Comparison of ENCODE assay signal across 15 mouse cellular contexts in the genomic region with DNA sequence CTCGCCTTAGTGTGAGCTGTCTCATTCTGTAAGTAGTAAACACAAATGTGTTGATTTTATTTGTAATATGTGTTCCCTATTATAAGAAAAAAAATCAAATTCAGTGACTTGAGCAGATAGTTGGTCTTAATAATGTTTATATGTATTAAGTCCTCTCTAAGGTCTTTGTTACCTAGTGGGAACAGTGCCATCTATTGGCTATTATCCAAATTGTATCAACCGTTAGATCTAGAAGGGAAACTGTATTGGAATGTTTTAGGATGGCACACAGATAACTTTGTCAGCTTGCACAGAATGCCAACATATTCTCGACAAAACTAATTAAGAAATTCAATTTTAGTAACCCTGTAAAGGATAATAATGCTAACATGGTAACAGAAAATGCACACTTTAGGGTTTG.
A peak's percentile ranks its signal among the peaks of the same experiment; 100 is the strongest.
DNase-seq lines count a peak whose midpoint lies in the region; ATAC-seq and TF ChIP-seq lines count a peak whose summit lies in the region.
"Had no signal": no experiment of that assay in that cellular context is flagged by ENCODE, and none has a peak within 500 bp of the region (broad histone marks: within the 10 kb centered on the region; RNA-seq: fewer than 3 reads in every experiment).

No protein-coding gene starts in this region.

- TF ChIP-seq RAD21 in MEL (IDR thresholded peaks at IDR 0.05; ENCODE audit: low read depth, low read length), result peak; percentile 60

- peak; percentile 73 for DNase-seq in 416B (ENCODE audit: low read depth)
- peak; percentile 49 for DNase-seq in MEL (ENCODE audit: low read depth, low spot score)
- DNase-seq in embryo, embryonic 11.5 days (ENCODE audit: low read depth, low spot score), result peak; percentile 39
- DNase-seq in frontal cortex, postnatal 10 days (ENCODE audit: low spot score in 2 of 2), result no peak
- DNase-seq: gastrocnemius, postnatal 14 days; heart, postnatal 4 days; spleen, adult 18-20 months; thymus, postnatal 4 days had no signal

- H3K27ac ChIP-seq in intestine, postnatal 0 days (ENCODE audit: low read depth, low read length), result no peak overlapping the region
- H3K27ac ChIP-seq in intestine, embryonic 16.5 days (ENCODE audit: low read length), result no peak overlapping the region
- H3K27ac ChIP-seq in MEL (ENCODE audit: control insufficient read depth, low read depth, low read length), result no peak overlapping the region
- H3K27ac ChIP-seq in heart, embryonic 12.5 days (ENCODE audit: poor library complexity, severe bottlenecking), result no peak overlapping the region
- H3K27ac ChIP-seq: limb, embryonic 13.5 days had no signal

- no peaks in the 10 kb centered on the region for H3K9me3 ChIP-seq in intestine, postnatal 0 days (ENCODE audit: control insufficient read depth)
- H3K9me3 ChIP-seq in intestine, embryonic 16.5 days (ENCODE audit: control insufficient read depth, low read length), result no peaks in the 10 kb centered on the region
- H3K9me3 ChIP-seq in MEL (replicated peaks; ENCODE audit: insufficient read depth, low read length), result no peaks in the 10 kb centered on the region
- no peaks in the 10 kb centered on the region for H3K9me3 ChIP-seq in heart, embryonic 12.5 days (replicated peaks)
- H3K9me3 ChIP-seq: limb, embryonic 13.5 days; megakaryocyte, embryonic 14.5 days had no signal

- H3K4me2 ChIP-seq in intestine, postnatal 0 days (replicated peaks; ENCODE audit: low read depth), result no peak overlapping the region
- H3K4me2 ChIP-seq in intestine, embryonic 16.5 days (ENCODE audit: low read depth, low read length), result no peak overlapping the region
- H3K4me2 ChIP-seq in heart, embryonic 12.5 days, result no peak overlapping the region
- H3K4me2 ChIP-seq: limb, embryonic 13.5 days had no signal

- no peak overlapping the region for H3K9ac ChIP-seq in intestine, postnatal 0 days (ENCODE audit: low read depth, low read length)
- H3K9ac ChIP-seq in intestine, embryonic 16.5 days (ENCODE audit: low read depth, low read length), result no peak overlapping the region
- H3K9ac ChIP-seq in MEL (ENCODE audit: control insufficient read depth, low read depth, low read length, poor library complexity, severe bottlenecking), result no peak overlapping the region
- H3K9ac ChIP-seq in heart, embryonic 12.5 days, result no peak overlapping the region
- H3K9ac ChIP-seq: limb, embryonic 13.5 days had no signal

- no peak for TF ChIP-seq POLR2A in MEL (IDR thresholded peaks at IDR 0.05; ENCODE audit: control insufficient read depth in 1 of 2, insufficient read depth in 1 of 2, low read depth in 1 of 2, low read length in 2 of 2, poor library complexity in 1 of 2)

- H3K79me2 ChIP-seq in MEL (ENCODE audit: control insufficient read depth, insufficient read depth, low read length, poor library complexity), result no peaks in the 10 kb centered on the region

- TF ChIP-seq CTCF in intestine, postnatal 0 days (IDR thresholded peaks at IDR 0.05; ENCODE audit: low read depth), result peak; percentile 57
- peak in 2 of 3 experiments; percentile 18 to 45; a peak in 3 of 6 replicates for TF ChIP-seq CTCF in MEL (IDR thresholded peaks at IDR 0.05 in 2 of 3, conservative IDR thresholded peaks at IDR 0.05 in 1 of 3; ENCODE audit: control insufficient read depth in 1 of 3, insufficient read depth in 1 of 3, low read depth in 2 of 3, low read length in 3 of 3, poor library complexity in 1 of 3, severe bottlenecking in 1 of 3)

- no peak for TF ChIP-seq EP300 in MEL (IDR thresholded peaks at IDR 0.05; ENCODE audit: low read depth in 1 of 2, low read length in 2 of 2)

- no peaks in the 10 kb centered on the region for H3K36me3 ChIP-seq in intestine, postnatal 0 days (ENCODE audit: control insufficient read depth, insufficient read depth)
- H3K36me3 ChIP-seq in intestine, embryonic 16.5 days (ENCODE audit: control insufficient read depth, insufficient read depth, low read length), result no peaks in the 10 kb centered on the region
- H3K36me3 ChIP-seq in MEL (ENCODE audit: control insufficient read depth in 1 of 2, insufficient read depth in 2 of 2, low read length in 2 of 2), result no peaks in the 10 kb centered on the region
- H3K36me3 ChIP-seq in heart, embryonic 12.5 days, result no peaks in the 10 kb centered on the region
- H3K36me3 ChIP-seq: limb, embryonic 13.5 days had no signal

- no peak for ATAC-seq in intestine, postnatal 0 days
- no peak for ATAC-seq in intestine, embryonic 16.5 days
- ATAC-seq in activated CD4-positive, CD25-positive, alpha-beta regulatory T cell, adult 4 months, result no peak
- no peak for ATAC-seq in heart, embryonic 12.5 days (ENCODE audit: insufficient number of reproducible peaks, low FRiP score)

- H3K4me1 ChIP-seq in intestine, postnatal 0 days (replicated peaks; ENCODE audit: control insufficient read depth, insufficient read depth, low read length), result no peaks in the 10 kb centered on the region
- no peaks in the 10 kb centered on the region for H3K4me1 ChIP-seq in intestine, embryonic 16.5 days (ENCODE audit: control insufficient read depth, insufficient read depth, low read length)
- H3K4me1 ChIP-seq in MEL (ENCODE audit: control insufficient read depth in 1 of 2, insufficient read depth in 2 of 2, low read length in 2 of 2), result no peaks in the 10 kb centered on the region
- no peaks in the 10 kb centered on the region for H3K4me1 ChIP-seq in heart, embryonic 12.5 days (replicated peaks)
- H3K4me1 ChIP-seq: limb, embryonic 13.5 days; megakaryocyte, embryonic 14.5 days had no signal

- no peak overlapping the region for H3K4me3 ChIP-seq in intestine, postnatal 0 days (ENCODE audit: low read depth, low read length)
- H3K4me3 ChIP-seq in intestine, embryonic 16.5 days (ENCODE audit: low read length), result no peak overlapping the region
- H3K4me3 ChIP-seq in MEL (ENCODE audit: control insufficient read depth in 1 of 2, insufficient read depth in 1 of 2, low read depth in 2 of 2, low read length in 2 of 2), result no peak overlapping the region
- H3K4me3 ChIP-seq in heart, embryonic 12.5 days, result no peak overlapping the region
- H3K4me3 ChIP-seq: erythroblast, embryonic 14.5 days; limb, embryonic 13.5 days; megakaryocyte, embryonic 14.5 days had no signal

- no peaks in the 10 kb centered on the region for H3K27me3 ChIP-seq in intestine, postnatal 0 days (replicated peaks; ENCODE audit: control insufficient read depth, insufficient read depth, low read length)
- H3K27me3 ChIP-seq in intestine, embryonic 16.5 days (replicated peaks; ENCODE audit: control insufficient read depth, insufficient read depth, low read length), result no peaks in the 10 kb centered on the region
- H3K27me3 ChIP-seq in MEL (ENCODE audit: control insufficient read depth in 1 of 2, insufficient read depth in 2 of 2, low read length in 2 of 2), result no peaks in the 10 kb centered on the region
- H3K27me3 ChIP-seq in heart, embryonic 12.5 days (replicated peaks), result no peaks in the 10 kb centered on the region
- H3K27me3 ChIP-seq: limb, embryonic 13.5 days; megakaryocyte, embryonic 14.5 days had no signal

- WGBS in intestine, postnatal 0 days, result 44% methylated on average over 3 of the region's 3 CpGs
- 42% methylated on average over 3 of the region's 3 CpGs for WGBS in intestine, embryonic 16.5 days
- WGBS in heart, embryonic 12.5 days, result 39% methylated on average over 3 of the region's 3 CpGs

TF ChIP-seq in MEL, 35 proteins besides CTCF, POLR2A, EP300 and RAD21:
- TF ChIP-seq RCOR1 (IDR thresholded peaks at IDR 0.05; ENCODE audit: low read depth, low read length) (no peak), MXI1 (IDR thresholded peaks at IDR 0.05; ENCODE audit: low read depth, low read length) (no peak), USF2 (IDR thresholded peaks at IDR 0.05; ENCODE audit: borderline replicate concordance in 1 of 2, insufficient read depth in 1 of 2, low read depth in 1 of 2, low read length in 2 of 2) (no peak), ZKSCAN1 (IDR thresholded peaks at IDR 0.05; ENCODE audit: low read depth, low read length) (no peak), SMC3 (IDR thresholded peaks at IDR 0.05; ENCODE audit: low read depth, low read length) (peak; percentile 47), POLR2AphosphoS2 (IDR thresholded peaks at IDR 0.05; ENCODE audit: low read length) (no peak), MEF2A (IDR thresholded peaks at IDR 0.05; ENCODE audit: extremely low read depth, insufficient replicate concordance, low read depth, low read length, poor library complexity, severe bottlenecking) (no peak), GATA1 (IDR thresholded peaks at IDR 0.05; ENCODE audit: low read depth, low read length) (no peak), CHD2 (IDR thresholded peaks at IDR 0.05; ENCODE audit: low read length) (no peak), TAL1 (IDR thresholded peaks at IDR 0.05; ENCODE audit: low read length) (no peak), ELF1 (IDR thresholded peaks at IDR 0.05; ENCODE audit: low read depth, low read length) (no peak), ZC3H11A (IDR thresholded peaks at IDR 0.05; ENCODE audit: low read depth, low read length) (peak; percentile 15; the same call in 1 of the 2 replicates), JUND (IDR thresholded peaks at IDR 0.05; ENCODE audit: low read depth, low read length) (no peak)

Comparison
In these comparisons a context has a peak if more than half of its experiments do, and no peak if none do; other contexts are left out.
1. DNase-seq: peak in 416B (single experiment), MEL (single experiment) and embryo, embryonic 11.5 days (single experiment); none in frontal cortex, postnatal 10 days (0 of 2).